Mouse (Mus musculus) WW6 (cell line): Measurements from ENCODE around the gene Cdc42se2.

Source experiments
- DNase-seq: peaks from one replicate; pipeline ENCODE4 v3.0.0-alpha.2; 2013; ENCODE audit warnings: low read depth, low spot score

The Cdc42se2 gene

DNA sequence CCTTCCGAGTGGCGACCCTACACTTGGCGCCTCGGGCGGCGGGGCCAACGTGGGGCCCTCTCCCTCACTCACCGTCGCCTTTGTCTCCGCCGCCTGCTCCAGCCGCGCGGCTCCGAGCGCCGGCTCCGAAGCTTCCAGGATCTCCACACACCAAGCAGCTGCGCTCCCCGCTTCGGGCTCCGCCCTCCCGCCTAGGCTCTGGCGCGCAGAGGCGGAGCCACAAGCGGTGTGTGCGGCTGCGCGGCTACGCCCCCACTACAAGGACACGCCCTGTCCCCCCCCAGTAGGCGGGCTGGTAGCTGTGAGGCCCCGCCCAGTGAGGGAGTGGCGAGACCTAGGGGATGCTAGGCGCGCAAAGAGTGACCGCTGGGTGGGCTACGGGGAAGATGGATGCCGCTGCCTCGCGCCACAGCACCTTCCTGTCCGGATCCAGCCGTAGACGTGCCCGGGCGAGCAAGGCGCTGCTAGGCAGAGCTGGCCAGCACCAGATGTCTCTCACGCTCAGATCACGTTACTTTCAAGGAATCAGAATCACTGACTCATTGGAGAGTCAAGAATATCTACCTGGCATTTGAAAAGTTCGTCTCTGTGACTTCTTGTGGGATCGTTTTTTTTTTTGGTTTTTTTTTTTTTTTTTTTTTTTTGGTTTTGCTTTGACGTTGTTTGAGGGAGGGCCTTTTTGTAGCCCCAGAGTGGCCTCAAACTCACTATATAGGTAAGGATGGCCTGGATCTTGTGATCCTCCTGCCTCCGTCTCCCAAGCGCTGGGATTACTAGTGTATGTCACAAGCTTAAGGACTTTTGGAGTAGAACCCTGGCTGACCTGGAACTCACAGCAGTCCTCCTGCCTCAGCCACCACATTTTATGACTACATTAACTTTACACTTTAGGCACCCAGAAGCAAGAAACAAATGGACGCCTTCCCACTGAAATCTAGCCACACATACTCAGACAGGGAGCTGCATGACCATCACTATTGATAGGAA, at the start of gene Cdc42se2:
Gene Cdc42se2, minus strand, starts transcription at position 188 of the 987 bp plus-strand sequence.
- peak; percentile 98 for DNase-seq

DNA sequence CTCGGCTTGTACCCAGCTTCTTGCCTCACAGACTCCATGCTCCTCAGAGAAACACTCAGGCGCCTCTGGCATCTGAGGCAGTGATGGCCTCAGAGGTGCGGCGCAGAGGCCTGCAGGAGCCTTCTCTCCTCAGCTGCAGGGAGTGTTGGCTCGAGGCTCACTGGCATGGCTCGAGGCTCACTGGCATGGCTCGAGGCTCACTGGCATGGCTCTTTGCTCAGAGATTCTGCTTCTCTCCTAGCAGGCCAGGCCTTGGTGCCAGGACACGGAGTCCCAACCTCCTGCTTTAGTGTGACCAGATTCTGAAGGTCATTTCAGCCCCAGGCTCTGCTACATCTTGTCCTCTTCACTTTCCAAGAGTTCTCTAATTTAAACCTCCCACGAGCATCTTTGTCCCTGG, 48.6 kb upstream of the Cdc42se2 start:
- no peak for DNase-seq

DNA sequence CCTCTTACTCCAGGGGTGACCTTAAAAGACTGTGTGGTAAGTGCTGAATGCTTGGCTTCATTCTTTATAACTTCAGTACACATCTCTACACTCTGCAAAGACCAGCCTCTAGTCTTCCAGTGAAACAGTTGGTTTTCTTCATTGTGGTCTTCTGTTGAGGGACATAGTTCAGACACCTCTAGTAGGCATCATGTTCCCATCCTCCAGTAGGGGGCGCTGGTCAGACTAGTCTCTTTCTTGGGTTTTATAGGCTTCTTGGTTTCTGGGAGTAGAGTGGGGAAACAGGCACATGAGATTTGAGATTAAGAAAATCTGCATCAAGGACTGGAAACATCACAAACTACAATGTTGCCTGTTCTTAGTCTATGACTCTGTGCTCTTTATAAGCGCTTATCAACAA, 47.1 kb upstream of the Cdc42se2 start:
- DNase-seq = peak; percentile 54

DNA sequence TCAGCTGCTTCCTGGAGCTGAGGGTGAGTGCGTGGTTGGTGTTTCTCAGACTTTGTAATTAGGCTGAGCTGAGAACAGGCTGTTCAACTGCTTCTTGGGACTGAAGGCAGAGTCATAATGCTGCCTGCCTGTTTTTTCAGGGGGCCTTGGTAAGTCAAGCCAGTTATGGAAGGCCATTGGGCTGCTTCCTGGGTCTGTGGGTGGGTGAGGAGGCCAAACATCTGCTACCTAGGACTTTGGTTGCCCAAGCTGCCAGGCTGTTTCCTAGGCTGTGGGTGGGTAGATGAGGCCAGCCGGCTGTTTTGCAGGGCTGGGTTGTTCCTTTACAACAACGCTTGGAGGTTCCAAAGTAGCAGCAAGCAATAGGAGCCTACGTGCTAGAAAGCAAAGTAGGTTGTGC, 46.4 kb upstream of the Cdc42se2 start:
- DNase-seq = no peak

DNA sequence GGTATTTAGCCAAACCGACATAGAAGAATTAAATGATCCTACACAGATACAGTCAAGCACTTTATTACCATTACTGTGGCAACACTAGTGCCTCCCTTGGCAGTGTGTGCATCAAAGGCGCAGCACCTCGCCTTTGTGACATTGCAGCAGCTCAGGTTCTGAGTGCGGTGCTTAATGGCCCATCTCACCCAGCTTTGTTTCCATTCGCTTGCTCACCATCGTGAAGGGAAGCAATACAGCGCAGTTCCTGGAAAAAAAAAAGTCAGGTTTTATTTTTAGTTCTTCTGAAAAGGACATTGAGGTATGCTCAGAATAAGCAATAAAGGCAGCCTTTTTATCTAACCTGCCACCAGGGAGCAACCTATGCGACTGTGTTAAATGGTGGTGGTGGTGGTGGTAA, 39.3 kb upstream of the Cdc42se2 start:
- no peak for DNase-seq

DNA sequence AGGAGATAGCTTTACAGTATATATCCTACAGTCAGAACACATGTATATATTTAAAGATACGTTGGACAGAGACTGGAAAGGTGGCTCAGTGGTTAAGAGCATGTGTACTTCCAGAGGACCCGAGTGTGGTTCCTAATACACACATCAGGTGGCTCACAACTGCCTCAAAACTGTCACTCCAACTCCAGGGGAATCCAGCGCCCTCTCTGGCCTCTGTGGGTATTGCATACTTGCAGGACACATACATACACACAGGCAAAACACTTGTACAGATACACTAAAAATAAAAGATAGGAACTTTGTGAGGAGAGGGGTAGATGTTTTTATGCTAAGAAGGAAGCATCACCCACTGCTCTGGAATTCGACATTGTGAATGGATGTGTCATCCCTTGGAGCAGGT, 38.3 kb upstream of the Cdc42se2 start:
- DNase-seq = no peak

DNA sequence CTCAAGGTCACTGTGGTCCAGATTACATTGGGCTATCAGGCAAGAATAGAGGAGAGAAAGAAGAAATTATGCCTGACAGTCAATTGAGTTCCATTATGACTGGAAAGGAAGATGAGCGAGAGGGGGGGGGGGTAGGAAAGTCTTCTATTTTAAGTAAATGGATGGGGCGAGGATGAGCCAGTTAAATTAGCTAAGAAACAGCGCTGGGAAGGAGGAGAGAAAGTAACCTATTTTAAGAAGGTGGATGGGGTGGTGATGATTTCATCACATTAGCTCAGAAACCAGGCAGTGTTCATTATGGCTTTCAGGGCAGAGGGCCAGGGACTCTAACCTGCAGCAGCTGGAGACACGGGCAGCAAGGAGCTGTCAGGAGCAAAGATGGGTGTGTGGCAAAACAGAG, 36.0 kb upstream of the Cdc42se2 start:
- no peak for DNase-seq

DNA sequence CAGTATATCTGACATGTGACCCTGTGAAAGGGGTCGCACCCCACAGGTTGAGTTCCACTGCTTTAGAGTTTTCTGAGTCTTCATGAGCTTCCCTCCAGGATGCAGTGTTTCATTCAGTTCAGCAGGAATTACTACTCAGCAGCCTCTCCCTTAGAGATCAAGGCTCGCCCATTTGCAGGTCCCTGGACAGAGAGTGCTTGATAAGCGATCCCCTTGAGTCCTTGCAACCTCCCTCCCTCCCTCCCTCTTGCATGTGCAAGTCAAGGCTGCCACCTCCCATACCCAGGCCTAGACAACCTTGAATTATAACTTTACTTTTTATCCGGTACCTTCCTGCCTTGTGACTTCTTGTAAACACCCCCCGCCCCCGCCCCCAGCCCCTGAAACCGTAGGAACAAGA, 32.0 kb upstream of the Cdc42se2 start:
- DNase-seq = no peak

DNA sequence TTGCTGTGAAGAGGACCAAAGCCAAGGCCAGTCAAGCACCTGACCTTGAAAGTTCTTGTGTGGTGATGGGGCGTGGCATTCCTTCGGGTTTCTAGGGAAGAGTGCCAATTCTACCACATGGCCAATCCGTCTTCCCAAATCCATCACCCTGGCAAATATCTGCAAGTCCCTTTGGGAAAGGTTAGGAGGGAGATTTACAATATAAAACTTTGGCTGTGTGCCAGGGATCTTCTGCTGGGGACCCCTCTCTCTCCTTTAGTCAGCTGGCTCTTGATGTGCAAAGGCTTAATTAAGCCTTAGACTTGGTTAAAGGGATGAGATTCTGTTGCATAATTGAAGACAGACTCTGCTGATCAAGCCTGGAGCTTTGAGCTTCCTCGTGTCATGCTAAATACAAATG, 30.0 kb upstream of the Cdc42se2 start:
- DNase-seq = no peak

DNA sequence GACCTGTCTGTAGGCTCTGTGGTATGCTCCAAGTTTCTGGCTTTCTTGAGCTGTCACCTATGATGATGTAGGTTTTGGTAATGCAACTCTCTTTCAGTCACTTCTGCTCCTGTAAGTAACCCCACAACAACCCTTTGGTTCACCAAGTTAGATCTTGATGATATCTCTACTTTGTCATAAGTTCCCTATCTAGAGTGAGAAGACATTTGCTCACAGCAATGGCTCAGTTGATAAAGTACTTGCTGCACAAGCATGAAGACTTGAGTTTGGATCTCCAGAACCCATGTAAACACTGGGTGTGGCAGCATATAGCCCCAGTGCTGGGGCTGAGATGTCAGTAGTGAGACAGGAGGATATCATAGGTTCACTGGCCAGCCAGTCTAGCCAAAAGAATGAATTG, 28.2 kb upstream of the Cdc42se2 start:
- DNase-seq = no peak

DNA sequence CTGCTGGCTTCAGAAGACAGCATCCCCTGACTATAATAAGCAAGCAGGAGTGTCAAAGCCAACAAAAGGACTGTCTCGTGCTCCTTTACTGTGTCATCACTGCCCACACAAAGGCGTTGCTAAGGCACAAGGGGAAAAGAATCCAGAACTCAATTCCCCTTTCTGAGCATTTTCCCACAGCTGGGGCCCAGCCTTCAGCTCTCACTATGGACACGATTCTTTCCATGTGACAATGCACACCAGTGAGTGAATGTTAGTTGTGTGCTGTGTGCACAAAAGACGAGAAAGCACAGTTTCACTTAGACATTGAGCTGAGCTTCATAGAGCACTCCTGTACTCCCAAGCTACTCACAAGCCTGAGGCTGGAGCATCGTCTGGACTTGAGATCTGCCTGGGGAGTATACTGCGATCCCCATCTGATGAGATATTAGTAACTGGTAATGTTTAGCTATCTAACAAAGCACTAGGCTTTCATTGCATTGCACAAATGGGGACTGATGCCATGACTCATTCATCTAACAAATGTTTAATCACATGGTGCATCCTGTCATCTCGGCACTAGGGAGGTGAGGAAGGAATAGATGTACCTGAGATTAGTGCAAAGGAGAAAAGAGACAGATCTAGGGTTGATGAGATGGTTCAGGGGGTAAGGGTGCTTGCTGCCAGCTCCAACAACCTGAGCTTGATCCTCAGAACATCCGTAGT, 25.5 kb upstream of the Cdc42se2 start:
- no peak for DNase-seq

DNA sequence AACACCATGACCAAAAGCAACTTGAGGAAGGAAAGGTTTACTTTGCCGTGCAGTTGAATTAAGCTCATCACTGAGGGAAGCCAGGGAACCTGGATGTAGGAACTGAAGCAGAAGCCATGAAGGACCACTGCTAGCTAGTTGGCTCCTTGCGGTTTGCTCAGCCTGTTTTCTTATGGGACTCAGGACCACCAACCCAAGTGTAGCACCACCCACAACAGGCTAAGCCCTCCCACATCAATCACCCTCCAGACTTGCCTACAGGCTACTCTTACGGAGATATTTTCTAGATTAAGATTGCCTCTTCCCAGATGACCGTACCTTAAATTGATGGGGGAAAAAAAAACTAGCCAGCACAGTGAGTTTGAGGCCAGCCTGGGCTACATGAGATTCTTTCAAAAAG, 24.8 kb upstream of the Cdc42se2 start:
- DNase-seq = no peak

DNA sequence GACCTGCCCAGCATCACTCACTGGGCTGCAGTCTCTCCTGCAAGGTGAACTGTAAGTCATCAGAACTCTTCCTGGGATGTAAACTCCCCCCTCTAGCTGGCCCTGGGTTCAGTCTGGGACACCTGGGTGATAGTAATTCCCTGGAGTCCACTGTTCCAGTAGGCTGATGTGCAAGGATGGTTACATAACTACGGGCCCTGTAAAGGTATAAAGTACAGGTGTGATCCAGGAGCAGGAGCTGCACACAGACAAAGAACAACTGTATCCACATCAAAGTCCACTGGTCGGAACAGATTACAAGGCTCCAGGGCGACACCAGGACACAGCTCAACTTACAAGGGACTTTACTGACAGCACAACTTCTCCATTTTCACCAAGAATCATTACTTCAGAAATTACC, 23.6 kb upstream of the Cdc42se2 start:
- DNase-seq = no peak

DNA sequence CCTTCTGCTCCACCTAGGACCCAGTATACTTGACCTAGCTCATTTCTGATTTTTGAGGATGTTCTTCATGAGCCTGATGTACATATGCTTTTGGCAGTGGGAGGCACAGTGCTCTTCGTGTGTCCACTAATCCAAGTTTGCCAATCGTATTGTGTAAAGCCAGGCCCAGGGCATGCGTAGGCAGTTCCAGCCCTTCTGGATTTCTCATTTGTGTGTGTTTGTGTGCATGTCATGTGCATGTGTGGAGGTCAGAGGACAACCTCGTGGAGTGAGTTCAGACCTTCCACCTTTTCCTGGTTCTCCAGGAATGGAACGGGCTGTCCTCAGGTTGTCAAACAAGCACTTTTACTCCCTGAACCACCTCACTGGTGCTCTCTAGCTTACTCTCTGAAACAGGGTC, 22.1 kb upstream of the Cdc42se2 start:
- DNase-seq = no peak

DNA sequence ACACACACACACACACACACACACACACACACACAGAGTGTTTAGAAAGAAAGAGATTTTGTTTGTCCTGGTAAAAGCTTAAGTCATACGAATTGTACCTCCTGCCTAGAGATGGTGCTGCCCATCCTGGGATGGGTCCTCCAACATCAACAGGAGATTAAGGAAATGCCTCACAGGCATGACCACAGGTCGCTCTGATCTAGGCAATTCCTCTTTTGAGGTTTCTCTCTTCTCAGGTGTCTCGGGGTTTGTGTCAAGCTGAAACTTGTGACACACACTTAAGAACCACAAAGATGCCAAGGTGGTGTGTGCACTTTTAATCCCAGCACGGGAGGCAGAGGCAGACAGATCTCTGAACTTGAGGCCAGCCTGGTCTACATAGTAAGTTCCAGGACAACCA, 20.7 kb upstream of the Cdc42se2 start:
- DNase-seq = no peak

DNA sequence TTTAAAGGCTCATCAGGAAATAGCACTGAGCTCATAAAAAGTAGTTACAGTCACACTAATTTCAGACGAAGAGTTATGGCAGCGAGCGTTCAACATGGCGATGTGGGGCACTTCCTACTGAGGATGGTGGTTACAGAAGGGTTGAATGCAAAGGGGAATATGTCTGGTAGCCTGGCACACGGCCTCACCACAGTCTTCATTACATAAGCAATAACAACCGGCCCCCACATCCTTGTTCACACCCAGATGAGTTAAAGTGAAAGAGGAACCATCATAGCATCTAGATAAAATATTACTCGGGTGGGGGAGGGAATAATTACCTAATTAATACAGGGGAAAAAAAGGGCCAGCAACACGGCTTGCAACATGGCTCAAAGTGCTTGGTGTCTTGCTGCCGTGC, 20.2 kb upstream of the Cdc42se2 start:
- DNase-seq = no peak

DNA sequence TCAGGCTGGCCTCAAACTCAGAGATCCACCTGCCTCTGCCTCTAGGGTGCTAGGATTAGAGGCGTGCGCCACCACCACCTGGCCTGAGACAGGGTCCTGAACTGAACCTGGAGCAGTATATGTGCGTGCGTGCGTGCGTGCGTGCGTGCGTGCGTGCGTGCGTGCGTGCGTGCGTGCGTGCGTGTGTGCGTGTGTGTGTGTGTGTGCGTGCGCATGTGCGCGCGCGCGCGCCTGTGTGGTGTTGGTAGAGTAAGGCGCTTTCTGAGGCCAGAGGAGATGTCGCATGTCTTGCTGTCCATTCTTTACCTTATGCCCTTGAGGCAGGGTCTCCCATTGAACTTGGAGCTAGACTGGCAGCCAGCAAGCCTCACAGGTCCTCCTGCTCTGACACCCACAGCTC, 19.4 kb upstream of the Cdc42se2 start:
- no peak for DNase-seq

DNA sequence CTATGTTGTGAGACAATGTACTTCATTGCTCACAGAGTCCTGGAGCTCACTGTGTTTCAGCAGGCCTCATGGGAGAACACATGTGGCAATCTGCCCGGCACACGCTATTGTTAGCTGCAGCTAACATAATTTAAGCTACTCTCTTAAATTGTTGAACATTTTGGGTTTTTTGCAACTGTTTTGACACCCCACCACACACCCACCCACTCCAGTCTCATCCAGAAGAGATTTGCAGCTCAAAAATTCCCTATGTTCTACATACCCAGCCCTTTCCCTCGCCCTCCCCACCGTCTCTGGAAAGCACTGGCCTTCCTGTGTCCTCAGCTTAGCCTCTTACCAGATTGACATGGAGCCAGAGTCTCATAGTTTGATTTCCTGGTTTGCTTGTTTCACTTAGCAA, 17.7 kb upstream of the Cdc42se2 start:
- no peak for DNase-seq

DNA sequence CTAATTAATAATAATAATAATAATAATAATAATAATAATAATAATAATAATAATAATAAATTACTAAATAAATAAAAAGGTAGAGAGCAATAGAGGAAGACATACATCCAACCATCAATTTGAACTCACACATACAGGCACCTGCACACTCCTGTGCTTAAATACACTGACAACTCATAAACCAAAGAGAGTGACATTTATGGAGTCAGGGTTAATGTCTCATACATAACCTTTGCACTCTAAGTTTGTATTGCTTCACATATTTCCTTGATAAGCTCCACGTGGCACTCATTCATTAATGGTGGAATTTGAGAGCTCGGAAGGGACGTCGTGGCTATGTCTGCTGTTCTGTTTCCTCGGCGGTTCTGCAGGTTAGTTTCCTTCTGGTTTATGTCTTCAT, 15.1 kb upstream of the Cdc42se2 start:
- DNase-seq = no peak

DNA sequence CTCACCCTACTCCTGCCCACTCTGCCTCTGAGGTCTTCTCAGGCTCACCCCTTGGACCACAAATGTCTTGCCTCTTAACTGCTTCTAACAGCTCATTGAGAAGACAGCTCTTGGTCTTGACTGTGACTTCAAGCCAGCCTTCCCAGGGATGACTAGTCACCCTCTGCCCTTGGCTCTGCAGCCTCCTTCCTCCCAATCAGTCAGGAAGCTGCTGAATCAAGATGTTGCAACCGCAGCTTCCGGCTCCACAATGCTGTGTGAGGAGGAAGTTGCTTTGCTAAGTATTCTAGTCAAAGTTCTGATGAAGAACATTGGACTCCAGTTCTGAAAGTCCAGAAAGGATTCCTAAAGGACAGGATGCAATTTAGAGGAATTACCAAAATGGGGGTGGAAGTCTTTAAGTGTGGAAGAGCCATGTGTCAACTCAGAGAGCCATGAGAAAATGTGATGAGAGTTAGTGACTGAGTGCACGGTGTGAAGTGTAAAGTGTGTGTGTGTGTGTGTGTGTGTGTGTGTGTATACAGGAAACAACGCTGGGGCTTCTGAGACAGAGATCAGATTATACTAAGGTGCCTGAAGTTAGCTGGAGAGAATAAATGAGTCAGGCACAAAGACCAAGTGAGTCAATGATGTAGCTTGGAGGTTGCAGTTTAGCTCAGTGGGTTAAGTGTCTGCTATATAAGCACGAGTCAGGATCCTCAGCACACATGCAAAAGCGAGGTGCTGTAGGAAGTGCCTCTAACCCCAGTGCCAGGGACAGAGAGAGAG, 14.5 kb upstream of the Cdc42se2 start:
- DNase-seq = no peak

DNA sequence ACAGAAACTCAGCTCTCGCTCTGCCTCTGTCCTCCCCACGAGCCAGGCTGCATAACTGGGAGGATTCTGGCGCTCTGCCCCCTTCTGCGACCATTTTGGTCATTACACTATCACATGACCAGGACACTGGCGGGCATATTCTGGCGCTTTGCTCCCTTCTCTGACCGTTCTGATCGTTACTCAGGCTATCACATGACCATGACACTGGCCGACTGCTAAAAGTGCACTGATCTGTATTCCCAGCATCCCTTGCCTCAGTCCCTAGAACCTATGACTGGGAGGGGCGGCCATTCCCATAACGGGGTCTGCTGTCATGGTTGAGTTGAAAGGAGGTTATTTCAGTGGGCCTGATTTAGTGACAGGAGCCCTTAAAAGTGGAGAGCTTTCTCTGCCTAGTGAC, 9.1 kb upstream of the Cdc42se2 start:
- no peak for DNase-seq

DNA sequence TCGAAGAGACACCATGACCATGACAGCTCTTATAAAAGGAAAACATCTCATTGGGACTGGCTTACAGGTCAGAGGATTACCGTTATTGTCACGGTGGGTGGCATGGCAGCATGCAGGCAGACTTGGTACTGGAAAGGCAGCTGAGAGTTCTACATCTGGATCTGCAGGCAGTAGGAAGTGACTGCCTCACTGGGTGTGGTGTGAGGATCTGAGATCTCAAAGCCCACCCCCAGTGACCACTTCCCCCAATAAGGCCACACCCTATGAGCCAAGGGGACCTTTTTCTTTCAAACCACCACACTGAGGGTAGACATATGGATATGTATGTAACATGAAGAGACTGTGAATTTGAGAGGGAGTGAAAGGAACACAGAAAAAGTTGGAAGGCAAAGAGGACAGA, 7.2 kb upstream of the Cdc42se2 start:
- DNase-seq = no peak
